Mouse (Mus musculus) heart, postnatal 0 days (tissue): ENCODE results near the gene Zfp595.

Experiments
- CTCF ChIP-seq: IDR thresholded peaks from 2 replicates; pipeline ENCODE4 v1.5.1; 2016; ENCODE audit warnings: antibody characterized with exemption, control low read depth, low read depth
- EP300 ChIP-seq: IDR thresholded peaks from 2 replicates; pipeline ENCODE4 v1.6.1; 2016; ENCODE audit warnings: antibody characterized with exemption, low read depth

GRCm38 (mm10) chr13:67351854-67352253, 19.5 kb upstream of the Zfp595 start:
- TF ChIP-seq CTCF: no peak
- no peak for TF ChIP-seq EP300
